Mouse (Mus musculus) kidney, postnatal 0 days (tissue): ENCODE measurements around the gene Chchd1. TPM values are rescaled to one million over a fixed set of nuclear protein-coding genes. Genes with fewer than 3 reads are reported as not detected.
A peak's percentile ranks its signal among the peaks of the same experiment; 100 is the strongest.

Source experiments
- ATAC-seq: fragments of 200-750 bp; cut with Nextera tagmentation; replicated peaks from 2 replicates; pipeline ENCODE4 v1.8.0; 2017; ENCODE audit warnings: low read depth, moderate number of reproducible peaks, moderate TSS enrichment, moderate library complexity; ENCODE audit not compliant: low FRiP score
- DNase-seq: peaks from one replicate; pipeline ENCODE4 v3.0.0-alpha.2; 2016; ENCODE audit warnings: low spot score
- H3K27ac ChIP-seq: fragments of 300-500 bp; sonication (generic); 2 replicates; pipeline ENCODE4 v1.5.1; 2014; ENCODE audit warnings: mild to moderate bottlenecking
- H3K27me3 ChIP-seq: fragments of 300-500 bp; sonication (generic); 2 replicates; pipeline ENCODE4 v1.6.1; 2014; ENCODE audit warnings: low read length, mixed read lengths; ENCODE audit not compliant: insufficient read depth
- H3K36me3 ChIP-seq: fragments of 300-500 bp; sonication (generic); 2 replicates; pipeline ENCODE4 v1.6.1; 2014; ENCODE audit warnings: low read length, mixed read lengths; ENCODE audit not compliant: insufficient read depth
- H3K4me1 ChIP-seq: fragments of 300-500 bp; sonication (generic); replicated peaks from 2 replicates; pipeline ENCODE4 v1.6.1; 2014; ENCODE audit warnings: antibody characterized with exemption, low read length, mixed read lengths; ENCODE audit not compliant: insufficient read depth
- H3K4me2 ChIP-seq: fragments of 300-500 bp; sonication (generic); 2 replicates; pipeline ENCODE4 v1.6.1; 2014; ENCODE audit warnings: mild to moderate bottlenecking, low read length, moderate library complexity, mixed read lengths
- H3K4me3 ChIP-seq: fragments of 300-500 bp; sonication (generic); replicated peaks from 2 replicates; pipeline ENCODE4 v1.5.1; 2014; ENCODE audit warnings: low read depth, low read length
- H3K9ac ChIP-seq: fragments of 300-500 bp; sonication (generic); 2 replicates; pipeline ENCODE4 v1.6.1; 2014; ENCODE audit warnings: low read depth, low read length
- H3K9me3 ChIP-seq: fragments of 300-500 bp; sonication (generic); replicated peaks from 2 replicates; pipeline ENCODE4 v1.6.1; 2016; ENCODE audit warnings: low read length, inconsistent platforms, mixed read lengths
- CTCF ChIP-seq: IDR thresholded peaks from 2 replicates; pipeline ENCODE4 v1.5.1; 2016; ENCODE audit warnings: antibody characterized with exemption, low read depth, mild to moderate bottlenecking, moderate library complexity
- WGBS: fragments of 180-500 bp; shearing (Covaris S2); extraction: QIAGEN DNeasy Blood & Tissue Kit; methylation state at CpG from one replicate; pipeline ENCODE4 v1.1.7; 2014; 5-methylcytosine and 5-hydroxymethylcytosine counted together
- polyA plus RNA-seq: library from polyadenylated mRNA; unstranded; fragments of >200 nt; fragmentation: Nextera tagmentation; extraction: Ambion mirVana; gene quantifications from 2 replicates; pipeline ENCODE4 v1.2.1, GENCODE M21; 2015

The Chchd1 gene
- polyA plus RNA-seq, 1 experiment from 2014 or later: 223 TPM

GRCm38 (mm10) chr14:20667469-20667868, 35.3 kb upstream of the Chchd1 start:
- Histone ChIP-seq H3K9me3 (no peaks in the 10 kb centered on the region), H3K27ac (no peak overlapping the region), H3K36me3 (no peaks in the 10 kb centered on the region), H3K4me3 (no peak overlapping the region), H3K4me2 (no peak overlapping the region), H3K9ac (no peak overlapping the region), H3K4me1 (0 out of 2 replicates have a peak, but pooled peaks cover 3% of the 10 kb centered on the region), H3K27me3 (no peaks in the 10 kb centered on the region)
- DNase-seq (no peak), ATAC-seq (no peak)
- 64% methylated on average over 1 of the region's 1 CpGs for WGBS
- TF ChIP-seq CTCF: no peak

DNA sequence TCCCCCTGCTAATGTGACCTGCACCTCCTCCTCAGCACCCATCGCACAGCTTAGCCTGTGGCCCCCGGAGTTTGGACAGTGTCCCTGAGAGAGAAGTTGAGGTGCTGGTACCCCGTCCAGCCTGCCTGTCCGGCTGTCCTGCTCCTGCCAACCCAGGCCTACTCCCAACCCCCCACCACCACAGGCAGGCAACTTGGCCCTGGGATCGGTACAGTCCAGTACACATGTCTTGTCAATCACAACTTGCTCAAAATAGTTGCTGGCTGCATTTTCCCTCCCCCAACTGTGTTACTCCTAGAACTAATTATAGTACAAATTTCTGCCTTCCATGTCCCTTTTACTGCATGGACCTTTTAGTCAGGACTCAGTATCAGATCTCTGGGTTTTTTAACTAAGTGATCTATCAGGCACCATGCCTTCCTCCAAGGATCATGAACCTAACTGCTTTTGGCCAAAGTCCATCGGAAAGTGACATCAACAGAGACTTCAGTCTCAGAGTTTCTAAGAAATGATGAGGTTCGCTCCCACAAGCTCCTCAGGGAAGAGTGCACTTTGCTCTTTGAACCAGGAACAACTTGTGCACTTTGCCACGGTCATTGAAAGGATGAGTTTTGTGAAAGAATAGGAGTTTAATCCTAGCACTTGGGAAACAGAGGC, 34.5 kb upstream of the Chchd1 start, which contains the start of gene Synpo2l:
Synpo2l (minus strand) TSS at position 201 of the 657 bp plus-strand sequence.
- H3K4me2 ChIP-seq: no peak within 1 kb of the TSS
- TF ChIP-seq CTCF: no peak
- DNase-seq (no peak), ATAC-seq (no peak; the same call in 1 of the 2 replicates)
- H3K4me3 ChIP-seq: no peak within 1 kb of the TSS
- no peaks in the 10 kb centered on the region for H3K9me3 ChIP-seq
- H3K4me1 ChIP-seq: 0 out of 2 replicates have a peak, but pooled peaks cover 3% of the 10 kb centered on the region
- no peaks in the 10 kb centered on the region for H3K36me3 ChIP-seq
- peak within 1 kb of the TSS; percentile 60; the same call in 1 of the 2 replicates for H3K27ac ChIP-seq
- H3K9ac ChIP-seq: no peak within 1 kb of the TSS
- WGBS: 75% methylated on average over 8 of the region's 8 CpGs
- no peaks in the 10 kb centered on the region for H3K27me3 ChIP-seq

DNA sequence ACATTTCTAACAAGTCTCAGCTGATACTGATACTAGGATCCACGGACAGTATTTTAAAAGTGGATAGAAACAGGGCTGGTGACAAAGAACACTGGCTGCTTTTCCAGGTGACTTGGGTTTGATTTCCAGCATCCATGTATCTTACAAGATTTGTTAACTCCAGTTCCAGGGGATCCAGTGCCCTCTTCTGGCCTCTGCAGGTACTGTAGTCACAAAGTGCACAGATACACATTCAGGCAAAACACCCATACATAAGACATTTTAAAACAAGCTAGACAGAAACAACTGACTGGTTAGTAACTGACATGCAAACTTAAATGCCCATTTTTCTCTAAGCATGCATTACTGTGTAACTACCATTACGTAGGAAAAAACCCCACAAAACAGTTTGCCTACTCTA, 29.8 kb upstream of the Chchd1 start:
- 0 out of 2 replicates have a peak overlapping the region, but pooled peaks have one; percentile 36 for H3K27ac ChIP-seq
- H3K4me1 ChIP-seq: 0 out of 2 replicates have a peak, but pooled peaks cover 6% of the 10 kb centered on the region
- ATAC-seq (no peak), DNase-seq (peak; percentile 52)
- no peak overlapping the region for H3K9ac ChIP-seq
- H3K4me2 ChIP-seq: 0 out of 2 replicates have a peak overlapping the region, but pooled peaks have one; percentile 84
- H3K4me3 ChIP-seq: no peak overlapping the region
- H3K27me3 ChIP-seq: no peaks in the 10 kb centered on the region
- peaks cover 20% of the 10 kb centered on the region for H3K36me3 ChIP-seq
- H3K9me3 ChIP-seq: no peaks in the 10 kb centered on the region
- TF ChIP-seq CTCF: peak; percentile 70
- WGBS: 94% methylated on average over 2 of the region's 2 CpGs

DNA sequence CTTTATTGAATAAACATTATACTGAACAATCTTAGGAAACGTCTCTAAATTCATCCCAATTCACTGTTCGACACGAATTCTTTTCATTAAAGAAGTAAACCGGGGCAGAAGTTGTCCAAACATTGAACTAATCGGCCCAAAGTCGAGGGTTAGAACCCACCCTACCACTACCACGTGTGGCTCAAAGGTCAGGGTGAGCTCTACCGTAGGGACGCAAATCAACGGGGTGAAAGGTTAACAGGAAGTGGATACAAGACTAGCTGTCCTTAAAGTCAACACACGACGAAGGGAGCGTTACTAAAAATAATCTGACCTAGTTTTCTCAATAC, 29.1 kb upstream of the Chchd1 start:
- TF ChIP-seq CTCF: no peak
- no peaks in the 10 kb centered on the region for H3K27me3 ChIP-seq
- 10% methylated on average over 13 of the region's 13 CpGs for WGBS
- no peak for DNase-seq
- peak overlapping the region; percentile 47; the same call in 1 of the 2 replicates for H3K9ac ChIP-seq
- ATAC-seq: 0 out of 2 replicates have a peak, but pooled peaks have one; percentile 34
- H3K36me3 ChIP-seq: peaks cover 24% of the 10 kb centered on the region
- H3K9me3 ChIP-seq: no peaks in the 10 kb centered on the region
- H3K4me1 ChIP-seq: 0 out of 2 replicates have a peak, but pooled peaks cover 6% of the 10 kb centered on the region
- peak overlapping the region; percentile 98 for H3K27ac ChIP-seq
- H3K4me3 ChIP-seq: peak overlapping the region; percentile 84
- H3K4me2 ChIP-seq: peak overlapping the region; percentile 84

- DNase-seq (peak; percentile 97), ATAC-seq (peak; percentile 95)
- Histone ChIP-seq H3K4me3 (peak within 1 kb of the TSS; percentile 84), H3K4me2 (peak within 1 kb of the TSS; percentile 84), H3K27me3 (no peaks in the 10 kb centered on the region), H3K4me1 (0 out of 2 replicates have a peak, but pooled peaks cover 6% of the 10 kb centered on the region), H3K9ac (peak within 1 kb of the TSS; percentile 85), H3K27ac (peak within 1 kb of the TSS; percentile 98), H3K9me3 (no peaks in the 10 kb centered on the region), H3K36me3 (peaks cover 24% of the 10 kb centered on the region)
- no peak for TF ChIP-seq CTCF
- under 1% methylated on average over 43 of the region's 43 CpGs for WGBS
Observed at GRCm38 (mm10) chr14:20674064-20674833, 28.6 kb upstream of the Chchd1 start, which contains the start of gene Sec24c. TSS of gene Sec24c (plus strand) at chr14:20674308.

GRCm38 (mm10) chr14:20677906-20678305, 24.9 kb upstream of the Chchd1 start:
- no peak for TF ChIP-seq CTCF
- Histone ChIP-seq H3K27me3 (no peaks in the 10 kb centered on the region), H3K4me3 (no peak overlapping the region), H3K4me1 (0 out of 2 replicates have a peak, but pooled peaks cover 6% of the 10 kb centered on the region), H3K9me3 (no peaks in the 10 kb centered on the region), H3K4me2 (no peak overlapping the region), H3K27ac (no peak overlapping the region), H3K36me3 (peaks cover 55% of the 10 kb centered on the region), H3K9ac (no peak overlapping the region)
- ATAC-seq (no peak), DNase-seq (no peak)
- WGBS: 94% methylated on average over 4 of the region's 4 CpGs
